Mouse (Mus musculus): ENCODE measurements around the gene Sort1.

GRCm38 (mm10) chr3:108342185-108342584 lies 58.3 kb downstream of the Sort1 start:
- TF ChIP-seq CTCF (IDR thresholded peaks at IDR 0.05; ENCODE audit: low read depth) (no peak), EP300 (IDR thresholded peaks at IDR 0.05; ENCODE audit: low read depth) (no peak)

Data from heart, postnatal 0 days (tissue).